Mouse (Mus musculus) R1 (cell line): ENCODE measurements around the gene Lsm12.
A peak's percentile ranks its signal among the peaks of the same experiment; 100 is the strongest.
"Not testable (repeated sequence)": the region's sequence is repeated elsewhere in the genome, so short reads cannot be mapped to it uniquely, and the experiment has no call there.

Source experiments
- DNase-seq: peaks from one replicate; pipeline ENCODE4 v3.0.0-alpha.2; 2018; ENCODE audit warnings: low read depth, low spot score

Lsm12 gene

GRCm38 (mm10) chr11:102186235-102186634 lies 1.1 kb upstream of the Lsm12 start:
- no peak for DNase-seq

DNA sequence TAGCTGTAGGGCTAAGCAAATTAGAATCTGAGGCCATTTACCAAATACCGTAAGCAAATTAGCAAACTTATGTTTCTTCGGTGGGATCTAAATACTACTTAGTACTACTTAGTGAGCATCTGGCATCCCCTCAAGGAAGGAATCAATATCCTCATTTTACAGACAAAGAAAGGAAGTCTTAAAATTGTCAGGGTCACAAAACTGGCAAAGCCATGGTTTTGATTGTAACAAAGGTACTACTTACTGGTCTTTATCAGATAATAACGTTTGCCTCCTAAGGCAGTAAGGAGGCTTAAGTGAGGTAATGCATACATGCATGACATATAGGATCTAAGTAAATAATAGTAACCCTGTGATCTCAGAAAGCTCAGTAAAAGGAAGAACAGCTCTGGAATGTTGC lies 581 bp upstream of the Lsm12 start:
- DNase-seq: no peak

GRCm38 (mm10) chr11:102184253-102184645 lies 847 bp downstream of the Lsm12 start:
- no peak for DNase-seq

DNA sequence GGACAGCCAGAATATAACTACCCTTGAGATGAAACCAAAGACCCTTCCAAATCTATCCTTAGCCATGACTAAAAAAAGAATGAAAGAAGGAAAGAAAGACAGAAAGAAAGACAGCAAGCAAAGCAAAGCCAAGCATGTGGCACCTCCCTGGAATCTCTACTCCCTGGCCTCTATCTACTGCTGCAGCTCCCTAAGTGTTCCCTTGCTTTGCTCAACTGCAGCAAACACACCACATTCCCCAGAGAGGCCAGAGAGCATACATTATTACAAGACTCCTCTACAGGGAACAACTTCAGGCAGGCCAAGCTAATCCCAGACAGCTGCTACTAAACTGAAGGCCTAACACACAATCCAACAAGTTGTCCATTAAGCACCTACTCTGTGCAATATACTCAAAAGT lies 5.3 kb downstream of the Lsm12 start:
- no peak for DNase-seq

- no peak for DNase-seq
Observed at GRCm38 (mm10) chr11:102168689-102169088, 16.4 kb downstream of the Lsm12 start.

GRCm38 (mm10) chr11:102167539-102167938 lies 17.6 kb downstream of the Lsm12 start:
- DNase-seq: no peak

- no peak for DNase-seq
Observed at GRCm38 (mm10) chr11:102165971-102166722, 18.9 kb downstream of the Lsm12 start.

- no peak for DNase-seq
Observed at GRCm38 (mm10) chr11:102159781-102160180, 25.3 kb downstream of the Lsm12 start.

DNA sequence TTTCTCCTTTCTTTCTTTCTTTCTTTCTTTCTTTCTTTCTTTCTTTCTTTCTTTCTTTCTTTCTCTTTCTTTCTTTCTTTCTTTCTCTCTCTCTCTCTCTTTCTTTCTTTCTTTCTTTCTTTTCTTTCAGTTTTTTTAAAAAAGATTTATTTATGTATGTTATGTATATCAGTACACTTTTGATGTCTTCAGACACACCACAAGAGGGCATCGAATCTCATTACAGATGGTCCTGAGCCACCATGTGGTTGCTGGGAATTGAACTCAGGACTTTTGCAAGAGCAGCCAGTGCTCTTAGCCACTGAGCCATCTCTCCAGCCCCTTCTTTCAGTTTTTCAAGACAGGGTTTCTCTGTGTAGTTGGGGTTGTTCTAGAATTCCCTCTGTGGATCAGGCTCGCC lies 27.1 kb downstream of the Lsm12 start:
- DNase-seq: not testable (repeated sequence)

DNA sequence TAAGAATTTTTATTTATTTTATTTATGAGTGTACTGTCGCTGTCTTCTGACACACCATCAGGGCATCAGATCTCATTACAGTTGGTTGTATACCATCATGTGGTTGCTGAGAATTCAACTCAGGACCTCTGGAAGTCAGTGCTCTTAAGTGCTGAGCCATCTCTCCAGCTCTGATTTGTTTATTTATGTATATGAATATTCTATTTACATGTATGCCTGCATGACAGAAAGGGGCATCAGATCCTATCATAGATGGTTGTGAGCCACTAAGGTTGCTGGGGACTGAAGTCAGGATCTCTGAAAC lies 28.4 kb downstream of the Lsm12 start:
- no peak for DNase-seq

DNA sequence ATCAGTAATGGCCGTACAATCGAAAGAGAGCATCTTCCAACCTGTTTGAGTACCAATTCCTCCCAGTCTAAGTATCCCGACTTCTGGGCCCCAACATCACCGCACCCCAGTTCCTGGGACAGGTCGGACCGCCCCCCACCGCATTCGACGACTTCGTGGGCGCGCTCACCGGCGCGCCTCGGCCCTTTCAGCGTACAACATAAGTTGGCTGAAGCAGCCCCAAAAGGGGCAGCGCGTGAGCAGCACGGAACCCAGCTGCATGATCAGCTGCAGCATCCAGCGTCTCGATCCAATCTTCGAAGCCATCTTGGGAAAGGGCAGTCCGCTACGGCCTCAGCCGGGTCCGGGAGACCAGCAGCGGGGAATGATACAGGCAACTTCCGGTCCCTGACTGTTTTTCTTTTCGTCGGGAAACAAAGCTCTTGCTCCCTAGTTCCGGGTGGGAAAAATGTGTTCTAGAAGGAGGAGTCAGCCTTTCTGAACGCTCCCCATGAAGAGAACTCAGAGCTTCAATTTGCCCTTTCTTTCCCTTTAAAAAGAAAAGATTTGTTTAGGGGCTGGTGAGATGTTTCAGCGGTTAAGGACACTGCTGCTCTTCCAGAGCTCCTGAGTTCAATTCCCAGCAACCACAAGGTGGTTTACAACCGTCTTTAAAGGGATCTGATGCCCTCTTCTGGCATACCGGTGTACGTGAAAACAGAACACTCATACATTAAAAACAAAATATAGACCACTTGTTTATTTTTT lies 28.9 kb downstream of the Lsm12 start, which contains the start of gene Tmem101:
Tmem101 (minus strand) TSS at position 366 of the 747 bp plus-strand sequence.
- peak; percentile 95 for DNase-seq

DNA sequence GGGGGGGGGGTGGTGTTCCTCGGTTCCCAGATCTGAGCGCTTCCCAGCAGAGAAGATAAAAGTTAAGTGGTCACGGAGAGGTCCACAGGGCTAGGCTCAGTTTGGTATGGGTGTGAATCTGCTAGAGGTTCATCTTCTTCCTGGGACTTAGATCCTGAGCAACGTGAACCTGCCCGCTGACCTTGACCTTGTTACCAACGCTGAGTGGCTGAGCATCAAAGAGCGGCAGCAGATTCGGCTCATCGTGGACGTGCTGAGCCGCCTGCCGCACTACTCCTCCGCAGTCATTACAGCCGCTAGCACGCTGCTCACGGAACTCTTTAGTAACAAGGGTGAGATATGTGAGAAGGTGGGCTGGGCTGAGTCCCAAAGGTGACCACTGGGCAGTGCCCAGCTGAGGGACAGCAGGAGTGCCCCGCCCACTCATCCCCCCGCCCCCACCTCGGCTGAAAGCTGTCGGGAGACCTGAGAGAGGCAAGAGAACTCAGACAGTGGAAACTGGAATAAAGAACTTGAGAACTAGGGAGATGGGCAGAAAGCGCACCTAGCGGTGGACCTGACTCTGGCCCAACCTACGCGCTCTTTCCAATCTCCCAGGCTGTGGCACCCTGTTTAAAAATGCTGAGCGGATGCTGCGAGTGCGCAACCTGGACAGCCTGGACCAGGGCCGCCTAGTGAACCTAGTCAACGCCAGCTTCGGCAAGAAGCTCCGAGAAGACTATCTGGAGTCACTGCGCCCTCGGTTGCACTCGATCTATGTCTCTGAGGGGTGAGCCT lies 37.7 kb downstream of the Lsm12 start:
- DNase-seq: peak; percentile 44

GRCm38 (mm10) chr11:102146531-102146930 lies 38.6 kb downstream of the Lsm12 start:
- no peak for DNase-seq

DNA sequence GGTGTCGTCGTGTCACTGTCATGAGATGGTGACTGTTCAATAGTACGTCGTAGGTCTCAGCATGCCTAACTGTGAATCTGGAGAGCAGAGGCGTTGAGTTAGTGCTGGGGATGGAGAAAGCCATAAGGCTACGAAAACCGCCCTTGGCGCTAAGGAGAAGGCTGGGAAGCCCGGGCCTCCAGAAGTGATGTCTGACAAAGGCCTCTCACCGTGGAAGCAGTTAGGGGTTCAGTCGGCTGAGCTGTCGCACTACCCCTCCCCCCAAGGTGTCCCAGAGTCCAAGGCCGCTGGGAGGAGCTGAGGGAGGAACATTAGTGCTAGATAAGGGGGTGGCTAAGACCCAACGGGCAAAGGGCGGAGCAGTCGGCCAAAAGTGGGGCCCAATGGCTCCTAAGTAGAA lies 39.1 kb downstream of the Lsm12 start:
- DNase-seq: peak; percentile 39

- no peak for DNase-seq
Observed at GRCm38 (mm10) chr11:102145471-102146001, 39.6 kb downstream of the Lsm12 start, which contains the start of gene Nags. Nags (plus strand) TSS chr11:102145513.

DNA sequence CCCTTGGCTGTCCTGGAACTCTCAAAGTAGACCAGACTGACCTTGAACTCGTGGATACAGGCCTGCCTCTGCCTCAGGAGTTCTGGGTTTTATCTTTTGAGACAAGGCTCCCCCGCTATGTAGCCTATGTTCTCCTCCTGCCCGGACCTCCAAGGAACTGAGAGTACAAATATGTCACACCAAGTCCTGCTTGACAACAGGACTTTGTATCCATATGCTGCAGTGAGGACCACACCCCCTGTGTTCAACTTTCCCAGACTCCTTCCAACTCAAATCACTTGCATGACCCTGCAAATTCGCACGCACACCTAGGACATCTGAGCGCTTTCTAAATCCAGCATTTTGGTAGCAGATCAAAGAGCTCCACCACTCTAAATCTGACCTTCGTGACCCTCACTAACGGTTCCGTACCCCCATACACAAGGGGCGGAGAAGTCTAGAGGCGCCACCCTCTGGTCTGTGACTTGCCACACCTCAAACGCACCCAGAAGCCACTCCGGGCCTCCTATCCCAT lies 40.1 kb downstream of the Lsm12 start:
- peak; percentile 62 for DNase-seq

- DNase-seq: no peak
Observed at GRCm38 (mm10) chr11:102142355-102142754, 42.7 kb downstream of the Lsm12 start.

DNA sequence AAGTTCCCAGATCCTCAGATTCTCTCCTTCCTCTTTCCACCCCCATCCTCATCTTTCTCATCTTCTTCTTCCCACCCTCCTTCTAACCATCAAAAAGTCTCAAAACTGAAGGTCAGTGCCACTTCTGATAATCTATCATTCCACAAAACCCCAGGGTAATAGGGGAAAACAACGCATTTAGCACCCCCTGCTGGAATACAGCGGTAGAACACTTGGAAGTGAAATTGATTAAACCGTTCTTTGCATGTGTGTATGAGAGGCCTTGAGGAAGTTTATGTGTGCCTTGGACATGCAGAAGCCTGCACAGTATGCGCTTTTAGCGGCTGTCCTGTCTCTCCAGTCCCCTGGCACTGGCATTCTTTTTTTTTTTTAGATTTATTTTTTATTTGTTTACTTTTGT lies 44.6 kb downstream of the Lsm12 start:
- DNase-seq: peak; percentile 79

GRCm38 (mm10) chr11:102138447-102138740 lies 46.7 kb downstream of the Lsm12 start:
- DNase-seq: peak; percentile 80

- no peak for DNase-seq
Observed at GRCm38 (mm10) chr11:102137625-102138446, 47.3 kb downstream of the Lsm12 start.

- DNase-seq: peak; percentile 28
Observed at GRCm38 (mm10) chr11:102134516-102134915, 50.6 kb downstream of the Lsm12 start.
